ENCODE assay signal across 8 mouse cellular contexts in the genomic region with DNA sequence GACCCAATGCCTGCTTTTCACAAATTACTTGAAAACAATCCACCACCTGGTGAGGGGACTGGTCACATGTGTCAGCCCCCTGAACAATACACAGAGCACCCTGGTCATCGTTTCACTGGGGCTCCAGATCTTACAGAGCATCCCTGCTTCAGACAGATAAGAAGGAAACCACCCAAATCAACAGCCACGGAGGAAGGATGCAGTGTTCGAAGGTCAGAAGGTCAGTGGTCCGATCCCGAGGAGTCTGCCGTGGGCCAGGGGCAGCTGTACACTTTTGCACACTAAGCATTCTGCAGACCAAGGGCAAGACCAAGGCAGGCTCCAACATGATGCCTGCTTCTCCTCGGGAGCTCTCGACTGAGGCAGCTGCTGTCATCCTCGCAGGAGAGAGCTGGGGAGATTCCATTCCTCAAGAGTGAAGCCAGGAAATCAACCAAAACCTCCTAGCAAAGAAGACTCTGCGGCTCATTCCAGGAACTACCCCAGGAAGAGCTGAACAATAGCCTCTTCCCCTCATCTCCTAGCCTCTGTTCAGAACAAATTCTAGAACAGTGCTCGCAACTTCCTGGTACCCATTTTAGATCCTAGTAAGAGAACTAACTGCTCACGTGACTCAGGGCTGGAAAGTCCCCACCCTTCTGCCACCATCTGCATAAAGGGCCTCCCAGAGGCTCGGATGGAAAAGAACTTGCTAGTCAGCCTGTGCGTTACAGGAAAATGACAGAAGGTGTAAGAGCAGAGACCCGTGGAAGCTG. TPM values are rescaled to one million over a fixed set of nuclear protein-coding genes. Genes with fewer than 3 reads are reported as not detected.
DNase-seq lines count a peak whose midpoint lies in the region; ATAC-seq lines count a peak whose summit lies in the region.

No protein-coding gene starts in this region.

- peak; percentile 80 for ATAC-seq in activated CD4-positive, CD25-positive, alpha-beta regulatory T cell, adult 4 months
- ATAC-seq in neutrophil, adult 5-6 weeks (ENCODE audit: extremely low read depth, insufficient number of reproducible peaks, low FRiP score, poor library complexity, severe bottlenecking): peak; percentile 66

- peak; percentile 11 for DNase-seq in embryo, embryonic 10 days (ENCODE audit: low spot score)
- DNase-seq in embryo, embryonic 11 days: no peak
- peak; percentile 38 for DNase-seq in heart, postnatal 25 days (ENCODE audit: low spot score)
- peak; percentile 54 for DNase-seq in liver
- DNase-seq in ovary, postnatal 14 days (ENCODE audit: low spot score): no peak
- no peak for DNase-seq in layer of hippocampus, postnatal 10 days (ENCODE audit: low spot score in 2 of 2)

- intact Hi-C loops in heart, postnatal 25 days (cut with DNase I): loop anchor here (5.0 to 10.0 kb wide), 3 partner anchors 62 to 294 kb away; no protein-coding TSS in a partner anchor

RNA-seq across cellular contexts. Expression of a gene that starts 14.7 kb away (rescaled TPM):
- 10 to 100 TPM; 17.0 to 27.9 TPM for polyA plus RNA-seq in activated CD4-positive, CD25-positive, alpha-beta regulatory T cell, adult 4 months (2017; shearing (Covaris generic))
- 10 to 100 TPM; 11.3 to 11.5 TPM for total RNA-seq in heart, postnatal 25 days (2021)
- 5.9 and 7.0 TPM in 2 replicates for total RNA-seq in neutrophil, adult 5-6 weeks (2017)
- total RNA-seq in layer of hippocampus, postnatal 10 days (2021): 10 to 100 TPM; 21.8 to 22.6 TPM

Comparison
In these comparisons a context has a peak if more than half of its experiments do, and no peak if none do; other contexts are left out.
1. DNase-seq: peak in embryo, embryonic 10 days (single experiment), heart, postnatal 25 days (single experiment) and liver (single experiment); none in embryo, embryonic 11 days (single experiment), ovary, postnatal 14 days (single experiment) and layer of hippocampus, postnatal 10 days (0 of 2).